Mouse (Mus musculus) lung, adult 2 months (tissue): ENCODE data around the gene Gm36028.

Experiments
- CTCF ChIP-seq: fragments of 200-500 bp; IDR thresholded peaks from 2 replicates; pipeline ENCODE4 v1.5.1; 2011; ENCODE audit warnings: mild to moderate bottlenecking, low read length, control low read depth; ENCODE audit not compliant: insufficient read depth
- POLR2A ChIP-seq: fragments of 200-500 bp; IDR thresholded peaks from 2 replicates; pipeline ENCODE4 v1.6.1; 2011; ENCODE audit warnings: low read depth, mild to moderate bottlenecking, control low read depth, low read length, borderline replicate concordance; ENCODE audit errors: extremely low read depth

DNA sequence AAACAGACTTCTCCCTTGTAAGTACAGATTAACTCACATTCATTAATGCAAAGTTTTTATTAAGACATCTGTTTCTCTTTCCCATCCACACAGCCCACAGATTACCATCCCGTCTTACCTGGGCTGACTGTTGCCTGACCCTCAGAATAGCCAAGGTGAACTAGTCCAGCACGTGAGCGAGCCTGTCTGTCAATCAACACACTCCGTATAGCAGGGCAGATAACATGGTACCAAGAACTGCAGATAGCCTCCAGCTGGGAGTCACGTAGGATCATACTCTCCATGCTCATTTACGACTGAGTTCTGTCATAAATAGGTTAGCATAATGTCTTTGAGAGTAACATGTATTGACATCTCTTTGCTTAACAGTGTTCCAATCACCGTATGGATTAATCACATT, at the start of gene Gm36028:
- TF ChIP-seq CTCF = no peak
- no peak for TF ChIP-seq POLR2A
